Mouse (Mus musculus) megakaryocyte, embryonic 14.5 days (primary cell): ENCODE results near the gene Ifngr1. TPM values are rescaled to one million over a fixed set of nuclear protein-coding genes. Genes with fewer than 3 reads are reported as not detected.
A peak's percentile ranks its signal among the peaks of the same experiment; 100 is the strongest.

Source experiments
- H3K27me3 ChIP-seq: replicated peaks from 2 replicates; pipeline ENCODE3; 2012; ENCODE audit warnings: inconsistent platforms
- H3K36me3 ChIP-seq: replicated peaks from 2 replicates; pipeline ENCODE3; 2012; ENCODE audit warnings: low read length, inconsistent platforms, mixed read lengths
- H3K4me1 ChIP-seq: 2 replicates; pipeline ENCODE4 v1.6.1; 2012; ENCODE audit warnings: inconsistent platforms
- H3K4me3 ChIP-seq: replicated peaks from 2 replicates; pipeline ENCODE3; 2012; ENCODE audit warnings: moderate library complexity, mild to moderate bottlenecking, inconsistent platforms
- H3K9me3 ChIP-seq: 2 replicates; pipeline ENCODE4 v1.6.1; 2012; ENCODE audit warnings: inconsistent platforms
- FLI1 ChIP-seq: IDR thresholded peaks from 2 replicates; pipeline ENCODE4 v1.6.1; 2012; ENCODE audit warnings: low read length, inconsistent platforms, mixed read lengths
- GATA1 ChIP-seq: IDR thresholded peaks from 3 replicates; pipeline ENCODE4 v1.6.1; 2012; ENCODE audit warnings: mixed read lengths, low read length, inconsistent platforms, borderline replicate concordance
- polyA plus RNA-seq: library from polyadenylated mRNA; stranded (reverse); fragments of >175 nt; gene quantifications from 2 replicates; pipeline ENCODE4 v1.2.3, GENCODE M21; 2012; ENCODE audit warnings: low replicate concordance; ENCODE audit not compliant: insufficient read depth

The Ifngr1 gene
- polyA plus RNA-seq: 7.1 TPM in 1 of 2 replicates, not detected in the other

DNA sequence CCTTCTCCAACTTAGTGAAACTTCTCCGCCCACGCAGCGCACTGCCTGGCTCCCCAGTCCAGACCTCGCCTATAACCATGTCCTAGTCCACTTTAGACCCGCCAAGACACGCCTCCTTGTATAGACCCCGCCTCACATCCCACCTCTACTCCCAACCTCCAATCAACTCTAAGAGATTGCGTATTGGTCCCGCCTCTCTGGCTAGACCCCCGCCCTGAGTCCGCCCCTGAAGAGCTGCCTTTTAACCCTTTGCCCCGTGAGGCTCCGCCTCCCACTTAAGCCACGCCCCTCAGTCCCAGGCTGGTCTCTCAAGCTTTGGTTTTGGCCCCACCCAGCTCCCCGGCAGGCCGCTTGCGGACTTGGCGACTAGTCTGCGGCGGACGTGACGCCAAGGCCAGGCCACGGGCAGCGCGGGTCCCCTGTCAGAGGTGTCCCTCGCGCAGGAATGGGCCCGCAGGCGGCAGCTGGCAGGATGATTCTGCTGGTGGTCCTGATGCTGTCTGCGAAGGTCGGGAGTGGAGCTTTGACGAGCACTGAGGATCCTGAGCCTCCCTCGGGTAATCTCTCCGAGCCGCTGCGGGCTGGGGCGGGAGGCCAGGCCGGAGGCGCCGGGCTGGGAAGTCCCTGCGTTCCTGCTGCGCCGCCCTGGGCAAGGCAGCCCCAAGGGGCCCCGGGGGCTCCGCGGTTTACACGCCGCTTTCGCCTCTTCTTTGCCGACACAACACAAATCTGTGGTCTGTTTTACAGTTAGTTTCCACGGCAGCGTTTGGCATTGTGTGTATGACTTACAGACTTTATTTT, at the start of gene Ifngr1:
Ifngr1 (plus strand) TSS at position 309 of the 801 bp plus-strand sequence.
- TF ChIP-seq FLI1: no peak
- no peak for TF ChIP-seq GATA1
- Histone ChIP-seq H3K4me1 (peaks cover 70% of the 10 kb centered on the region), H3K9me3 (no peaks in the 10 kb centered on the region; the same call in 1 of the 2 replicates), H3K4me3 (peak within 1 kb of the TSS; percentile 97), H3K27me3 (no peaks in the 10 kb centered on the region), H3K36me3 (peaks cover 11% of the 10 kb centered on the region)

GRCm38 (mm10) chr10:19546825-19547224, 44.9 kb upstream of the Ifngr1 start:
- no peaks in the 10 kb centered on the region for H3K9me3 ChIP-seq
- no peak overlapping the region for H3K4me3 ChIP-seq
- no peaks in the 10 kb centered on the region for H3K36me3 ChIP-seq
- H3K4me1 ChIP-seq: peaks cover 7% of the 10 kb centered on the region
- TF ChIP-seq FLI1 (no peak), GATA1 (no peak)
- no peaks in the 10 kb centered on the region for H3K27me3 ChIP-seq

GRCm38 (mm10) chr10:19548016-19548415, 43.7 kb upstream of the Ifngr1 start:
- H3K4me3 ChIP-seq: no peak overlapping the region

GRCm38 (mm10) chr10:19548491-19548890, 43.3 kb upstream of the Ifngr1 start:
- H3K4me1 ChIP-seq: peaks cover 8% of the 10 kb centered on the region
- no peaks in the 10 kb centered on the region for H3K9me3 ChIP-seq
- no peaks in the 10 kb centered on the region for H3K36me3 ChIP-seq
- TF ChIP-seq FLI1: no peak
- TF ChIP-seq GATA1: no peak
- no peak overlapping the region for H3K4me3 ChIP-seq
- H3K27me3 ChIP-seq: no peaks in the 10 kb centered on the region

More at GRCm38 (mm10) chr10:19548016-19548415, 43.7 kb upstream of the Ifngr1 start:
- Histone ChIP-seq H3K27me3 (no peaks in the 10 kb centered on the region), H3K36me3 (no peaks in the 10 kb centered on the region), H3K9me3 (no peaks in the 10 kb centered on the region), H3K4me1 (peaks cover 8% of the 10 kb centered on the region)
- no peak for TF ChIP-seq FLI1
- TF ChIP-seq GATA1: no peak

DNA sequence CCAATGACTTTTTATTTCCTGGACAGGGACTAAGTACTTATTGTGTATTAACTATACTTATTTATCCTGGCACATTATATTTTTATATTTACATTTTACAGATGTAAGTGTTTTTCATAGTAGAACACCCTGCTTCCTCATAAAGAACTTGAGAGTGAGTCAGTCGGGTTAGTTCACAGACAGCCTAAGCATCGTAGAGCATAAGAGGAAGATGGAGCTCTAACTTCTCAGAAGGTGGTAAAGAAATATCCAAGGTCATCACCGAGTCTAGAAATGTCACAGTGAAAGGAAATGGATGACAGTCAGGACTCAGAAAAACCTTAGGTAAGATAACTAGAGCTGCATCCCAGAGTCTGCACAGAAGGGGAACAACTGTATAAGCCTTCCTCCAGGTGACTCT, 40.2 kb upstream of the Ifngr1 start:
- Histone ChIP-seq H3K27me3 (no peaks in the 10 kb centered on the region), H3K4me1 (peaks cover 12% of the 10 kb centered on the region), H3K9me3 (no peaks in the 10 kb centered on the region), H3K36me3 (no peaks in the 10 kb centered on the region), H3K4me3 (no peak overlapping the region)
- TF ChIP-seq GATA1 (no peak), FLI1 (no peak)

DNA sequence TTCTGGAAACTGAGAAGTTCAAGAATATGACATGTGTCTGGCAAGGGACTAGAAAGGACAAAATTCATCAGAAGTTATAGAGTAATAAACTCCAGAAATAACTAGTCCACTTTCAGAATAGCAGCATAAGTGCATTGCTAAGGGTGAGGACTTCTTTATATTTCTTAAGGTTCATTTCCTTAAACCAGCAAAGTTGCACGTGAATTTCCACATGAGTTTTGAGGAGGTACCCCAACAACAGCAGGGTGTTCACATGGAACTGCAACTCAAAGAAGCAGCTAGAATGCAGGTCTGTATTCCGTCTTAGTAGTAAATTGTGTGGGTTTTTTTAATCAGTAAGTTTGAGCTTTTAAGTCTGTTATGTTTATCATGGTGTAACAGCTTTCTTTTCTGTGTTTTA, 37.9 kb upstream of the Ifngr1 start:
- Histone ChIP-seq H3K36me3 (no peaks in the 10 kb centered on the region), H3K27me3 (no peaks in the 10 kb centered on the region), H3K4me3 (no peak overlapping the region), H3K4me1 (peaks cover 7% of the 10 kb centered on the region), H3K9me3 (no peaks in the 10 kb centered on the region)
- TF ChIP-seq GATA1 (no peak), FLI1 (no peak)

DNA sequence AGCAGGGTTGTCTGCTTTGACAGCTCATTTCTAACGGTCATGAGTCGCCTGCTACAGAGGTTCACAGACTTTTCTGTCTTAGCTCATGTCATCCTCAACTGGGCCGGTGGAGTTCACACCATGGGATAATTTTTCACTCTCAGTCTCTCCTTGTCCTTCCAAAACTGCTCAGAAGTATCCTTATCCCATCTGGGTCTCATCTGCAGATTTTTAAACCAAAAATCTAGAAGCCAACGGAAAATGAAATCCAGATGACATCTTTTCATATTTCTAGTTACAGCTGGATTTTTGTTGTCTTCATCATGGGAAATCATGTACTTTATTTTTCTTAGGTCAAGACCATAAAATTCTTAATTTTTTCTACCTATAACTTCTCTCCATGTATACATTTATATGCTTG, 34.1 kb upstream of the Ifngr1 start:
- TF ChIP-seq FLI1 (no peak), GATA1 (no peak)
- Histone ChIP-seq H3K4me3 (no peak overlapping the region), H3K36me3 (no peaks in the 10 kb centered on the region), H3K4me1 (peaks cover 16% of the 10 kb centered on the region), H3K9me3 (no peaks in the 10 kb centered on the region), H3K27me3 (no peaks in the 10 kb centered on the region)

- Histone ChIP-seq H3K9me3 (no peaks in the 10 kb centered on the region), H3K27me3 (no peaks in the 10 kb centered on the region), H3K4me1 (peaks cover 18% of the 10 kb centered on the region), H3K36me3 (no peaks in the 10 kb centered on the region), H3K4me3 (no peak overlapping the region)
- TF ChIP-seq FLI1 (no peak), GATA1 (no peak)
Measured at GRCm38 (mm10) chr10:19559565-19560165, 32.1 kb upstream of the Ifngr1 start.

DNA sequence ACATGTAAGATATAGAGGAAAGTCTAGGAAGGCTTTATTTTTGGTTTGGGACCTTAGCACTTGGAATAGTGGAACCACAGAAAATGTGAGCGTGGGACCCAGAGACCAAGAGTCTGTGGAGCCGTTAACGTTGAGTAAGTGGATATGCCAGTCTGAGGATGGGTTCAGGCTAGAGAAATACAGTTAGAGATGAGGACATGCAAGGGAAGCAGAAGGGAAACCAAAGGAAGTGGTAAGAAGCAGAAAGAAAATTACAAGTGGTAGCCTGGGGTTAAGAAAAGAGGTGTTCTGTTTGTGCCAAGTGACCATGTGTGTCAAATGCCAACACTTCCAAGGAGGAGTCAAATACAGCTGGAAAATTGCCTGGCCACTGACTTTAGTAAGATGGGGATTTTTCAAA, 29.2 kb upstream of the Ifngr1 start:
- no peak overlapping the region for H3K4me3 ChIP-seq
- H3K9me3 ChIP-seq: no peaks in the 10 kb centered on the region
- peaks cover 18% of the 10 kb centered on the region; the same call in 1 of the 2 replicates for H3K4me1 ChIP-seq
- H3K27me3 ChIP-seq: no peaks in the 10 kb centered on the region
- TF ChIP-seq FLI1 (no peak), GATA1 (no peak)
- no peaks in the 10 kb centered on the region for H3K36me3 ChIP-seq

DNA sequence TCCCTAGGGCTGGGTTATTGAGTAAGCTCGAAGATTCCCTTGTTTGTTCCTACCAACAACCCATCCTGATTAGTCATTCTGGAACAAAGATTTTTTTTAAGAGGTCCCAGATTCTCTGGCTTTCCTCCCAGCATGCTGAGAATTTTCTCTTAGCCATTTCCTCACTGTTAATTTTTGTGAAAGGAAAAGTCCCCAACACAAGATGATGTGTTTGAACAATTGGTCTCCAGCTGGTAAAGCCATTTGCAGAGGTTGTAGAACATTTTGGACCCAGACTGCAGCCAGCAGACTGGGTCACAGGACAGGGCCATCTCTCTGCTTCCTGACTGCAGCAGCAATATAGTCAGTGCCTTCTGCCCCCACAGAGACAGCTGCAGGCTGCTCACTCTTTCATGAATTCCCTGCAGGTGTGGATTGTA, 28.3 kb upstream of the Ifngr1 start:
- no peaks in the 10 kb centered on the region for H3K9me3 ChIP-seq
- no peaks in the 10 kb centered on the region for H3K27me3 ChIP-seq
- peaks cover 18% of the 10 kb centered on the region; the same call in 1 of the 2 replicates for H3K4me1 ChIP-seq
- no peaks in the 10 kb centered on the region for H3K36me3 ChIP-seq
- no peak overlapping the region for H3K4me3 ChIP-seq
- TF ChIP-seq FLI1 (no peak), GATA1 (no peak)
